Mouse (Mus musculus): ENCODE data around the gene Gm10944.

DNA sequence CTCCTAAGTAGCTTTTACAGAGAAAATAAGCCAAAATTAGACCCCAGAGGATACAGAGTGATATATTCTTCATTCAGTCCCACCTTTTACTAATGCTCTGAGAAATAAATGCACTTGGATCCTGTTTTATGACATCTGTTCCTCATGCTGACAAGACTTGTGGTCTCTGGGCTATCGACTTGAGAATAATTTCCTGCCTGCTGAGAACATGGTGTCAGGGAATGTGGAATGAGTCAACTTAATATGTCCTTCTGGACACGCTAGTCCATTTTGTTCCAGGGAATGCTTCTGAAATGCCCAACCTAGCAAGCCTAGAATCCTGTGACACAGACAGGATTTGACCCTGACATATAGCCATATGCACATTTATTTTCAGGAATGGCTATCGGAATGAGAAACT, 22.0 kb upstream of the Gm10944 start:
- TF ChIP-seq CTCF (IDR thresholded peaks at IDR 0.05; ENCODE audit: insufficient read depth, low read length) (no peak), POLR2A (IDR thresholded peaks at IDR 0.05; ENCODE audit: borderline replicate concordance, extremely low read depth, low read depth, low read length) (no peak)
